24 mouse cellular contexts compared by ENCODE assay signal in genomic region chr17:73561149-73561548, GRCm38 (mm10).
"Had no signal": no experiment of that assay in that cellular context is flagged by ENCODE, and none has a peak within 500 bp of the region (broad histone marks: within the 10 kb centered on the region; RNA-seq: fewer than 3 reads in every experiment).

No protein-coding gene starts in this region.

- H3K36me3 ChIP-seq: hindbrain, embryonic 13.5 days; hindbrain, embryonic 15.5 days; kidney, embryonic 15.5 days; limb, embryonic 13.5 days; limb, embryonic 15.5 days; liver, embryonic 12.5 days had no signal

- H3K4me3 ChIP-seq: gastrocnemius, adult 2 months; heart, adult 2 months; hindbrain, embryonic 13.5 days; hindbrain, embryonic 15.5 days; kidney, embryonic 15.5 days; limb, embryonic 13.5 days; limb, embryonic 15.5 days; liver, embryonic 12.5 days had no signal

- H3K9me3 ChIP-seq: hindbrain, embryonic 13.5 days; hindbrain, embryonic 15.5 days; kidney, embryonic 15.5 days; limb, embryonic 13.5 days; limb, embryonic 15.5 days; liver, embryonic 12.5 days had no signal

- DNase-seq: gastrocnemius, adult 2 months; gastrocnemius, postnatal 10 days; gastrocnemius, postnatal 25 days; heart, adult 2 months; heart, postnatal 14 days; heart, postnatal 36 days; kidney, adult 11 months; kidney, adult 2 months; kidney, adult 9 months; kidney, postnatal 14 days; kidney, postnatal 36 days; layer of hippocampus, adult 9-11 months; layer of hippocampus, postnatal 36 days; left cerebral cortex, postnatal 4 days had no signal

- ATAC-seq: hindbrain, postnatal 0 days; intestine, embryonic 16.5 days; liver, embryonic 12.5 days had no signal

- H3K4me2 ChIP-seq: heart, embryonic 11.5 days; hindbrain, embryonic 13.5 days; hindbrain, embryonic 15.5 days; kidney, embryonic 15.5 days; limb, embryonic 13.5 days; limb, embryonic 15.5 days; liver, embryonic 12.5 days had no signal

- H3K9ac ChIP-seq: hindbrain, embryonic 13.5 days; hindbrain, embryonic 15.5 days; kidney, embryonic 15.5 days; limb, embryonic 13.5 days; limb, embryonic 15.5 days; liver, embryonic 12.5 days had no signal

- H3K27me3 ChIP-seq: hindbrain, embryonic 13.5 days; hindbrain, embryonic 15.5 days; kidney, embryonic 15.5 days; limb, embryonic 13.5 days; limb, embryonic 15.5 days; liver, embryonic 12.5 days had no signal

- H3K4me1 ChIP-seq: hindbrain, embryonic 13.5 days; hindbrain, embryonic 15.5 days; limb, embryonic 13.5 days; limb, embryonic 15.5 days; liver, embryonic 12.5 days had no signal

- H3K27ac ChIP-seq: gastrocnemius, adult 2 months; heart, adult 2 months; hindbrain, embryonic 13.5 days; hindbrain, embryonic 15.5 days; hindbrain, postnatal 0 days; kidney, embryonic 15.5 days; kidney, postnatal 0 days; limb, embryonic 13.5 days; limb, embryonic 15.5 days; liver, embryonic 12.5 days had no signal
